Mouse (Mus musculus) midbrain, embryonic 12.5 days (tissue): ENCODE measurements around the gene Nipsnap3a. TPM values are rescaled to one million over a fixed set of nuclear protein-coding genes. Genes with fewer than 3 reads are reported as not detected.

Experiments used
- ATAC-seq: fragments of 200-750 bp; cut with Nextera tagmentation; 2 replicates; pipeline ENCODE4 v1.8.0; 2017; ENCODE audit warnings: low read depth, moderate TSS enrichment, moderate library complexity; ENCODE audit not compliant: low FRiP score
- H3K27ac ChIP-seq: fragments of 300-500 bp; sonication (generic); replicated peaks from 2 replicates; pipeline ENCODE4 v1.5.1; 2016; ENCODE audit warnings: mild to moderate bottlenecking
- H3K27me3 ChIP-seq: fragments of 300-500 bp; sonication (generic); 2 replicates; pipeline ENCODE4 v1.6.1; 2016; ENCODE audit warnings: mild to moderate bottlenecking
- H3K36me3 ChIP-seq: fragments of 300-500 bp; sonication (generic); 2 replicates; pipeline ENCODE4 v1.6.1; 2016
- H3K4me1 ChIP-seq: fragments of 300-500 bp; sonication (generic); 2 replicates; pipeline ENCODE4 v1.6.1; 2016
- H3K4me2 ChIP-seq: fragments of 300-500 bp; sonication (generic); replicated peaks from 2 replicates; pipeline ENCODE4 v1.6.1; 2016; ENCODE audit warnings: mild to moderate bottlenecking, moderate library complexity
- H3K4me3 ChIP-seq: fragments of 300-500 bp; sonication (generic); 2 replicates; pipeline ENCODE4 v1.5.1; 2016; ENCODE audit warnings: mild to moderate bottlenecking
- H3K9ac ChIP-seq: fragments of 300-500 bp; sonication (generic); replicated peaks from 2 replicates; pipeline ENCODE4 v1.6.1; 2016; ENCODE audit warnings: mild to moderate bottlenecking, moderate library complexity
- H3K9me3 ChIP-seq: fragments of 300-500 bp; sonication (generic); 2 replicates; pipeline ENCODE4 v1.6.1; 2016; ENCODE audit warnings: mild to moderate bottlenecking
- WGBS: fragments of 180-500 bp; shearing (Covaris S2); methylation state at CpG from one replicate; pipeline ENCODE4 v1.1.7; 2016; 5-methylcytosine and 5-hydroxymethylcytosine counted together
- polyA plus RNA-seq: library from polyadenylated mRNA; unstranded; fragments of >200 nt; fragmentation: Nextera tagmentation; extraction: Ambion mirVana; gene quantifications from 2 replicates; pipeline ENCODE4 v1.2.1, GENCODE M21; 2016

The Nipsnap3a gene
- polyA plus RNA-seq = not detected in 2 replicates

DNA sequence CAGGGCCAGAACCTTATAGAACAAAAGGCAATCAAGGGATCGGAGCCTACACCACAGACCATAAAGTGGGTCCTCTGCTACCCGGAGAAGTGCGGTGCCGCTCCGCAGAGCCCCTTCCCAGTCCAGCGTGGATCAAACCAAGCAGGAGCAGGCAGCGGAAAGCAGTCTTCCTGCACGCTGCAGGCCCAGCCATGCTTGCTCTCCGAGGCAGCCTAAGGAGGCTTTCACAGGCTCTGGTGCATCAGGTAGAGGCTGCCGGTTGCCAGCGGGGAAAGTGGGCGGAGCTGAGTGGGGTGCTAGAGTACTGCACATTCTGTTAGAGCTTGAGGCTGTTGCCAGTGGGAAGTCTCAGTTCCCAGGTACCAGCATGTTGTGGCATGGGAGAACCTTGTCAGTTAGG is at the start of gene Nipsnap3a:
Gene Nipsnap3a, plus strand, starts transcription at position 25 of the 400 bp plus-strand sequence.
- peak within 1 kb of the TSS; percentile 44 for H3K4me2 ChIP-seq
- H3K4me3 ChIP-seq = peak within 1 kb of the TSS; percentile 28; the same call in 1 of the 2 replicates
- H3K9ac ChIP-seq = no peak within 1 kb of the TSS
- no peaks in the 10 kb centered on the region for H3K4me1 ChIP-seq
- ATAC-seq = peak; percentile 68
- 33% methylated on average over 12 of the region's 12 CpGs for WGBS
- H3K27ac ChIP-seq = no peak within 1 kb of the TSS
- no peaks in the 10 kb centered on the region for H3K9me3 ChIP-seq
- H3K27me3 ChIP-seq = no peaks in the 10 kb centered on the region
- no peaks in the 10 kb centered on the region for H3K36me3 ChIP-seq

DNA sequence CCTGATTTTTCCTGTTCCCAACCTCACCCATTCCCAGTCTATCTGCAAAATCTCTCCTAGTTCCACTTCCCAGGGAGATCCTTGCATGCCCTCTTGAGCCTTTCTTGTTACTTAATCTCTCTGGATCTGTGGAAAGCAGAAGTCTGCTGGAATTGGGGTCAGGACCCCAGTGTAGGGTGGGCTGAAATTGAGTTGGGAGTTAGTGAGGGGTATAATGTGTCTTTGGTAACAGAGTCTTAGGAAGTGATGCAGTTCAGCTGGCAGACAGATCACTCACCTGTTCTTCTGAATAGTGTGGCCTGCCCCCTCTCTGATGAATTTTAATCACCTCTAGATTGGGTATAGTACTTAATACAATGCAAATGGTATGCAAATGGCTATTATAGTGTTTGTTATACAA is 42.4 kb upstream of the Nipsnap3a start:
- Histone ChIP-seq H3K4me3 (no peak overlapping the region), H3K9ac (no peak overlapping the region), H3K4me2 (no peak overlapping the region), H3K36me3 (no peaks in the 10 kb centered on the region), H3K4me1 (no peaks in the 10 kb centered on the region), H3K27ac (no peak overlapping the region), H3K9me3 (no peaks in the 10 kb centered on the region), H3K27me3 (no peaks in the 10 kb centered on the region)
- ATAC-seq = no peak

DNA sequence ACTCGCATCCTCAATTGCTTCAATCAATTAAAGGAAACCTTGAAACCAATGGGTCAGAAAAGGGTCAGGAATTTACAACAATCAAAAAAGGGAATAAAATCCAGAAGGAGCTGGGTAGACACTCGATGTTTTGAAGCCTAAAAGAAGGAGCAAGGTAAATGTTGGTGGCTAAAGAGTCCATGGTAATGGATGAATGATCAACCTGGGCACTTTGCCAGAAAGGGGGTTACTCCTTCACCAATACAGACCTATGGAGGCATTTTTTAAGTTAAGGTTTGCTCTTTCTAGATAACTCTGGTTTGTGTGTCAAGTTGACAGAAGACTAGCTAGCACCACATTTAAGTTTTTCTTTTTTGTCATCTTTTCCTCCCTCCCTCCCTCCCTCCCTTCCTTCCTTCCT is 40.1 kb upstream of the Nipsnap3a start:
- Histone ChIP-seq H3K4me2 (no peak overlapping the region), H3K4me3 (no peak overlapping the region), H3K36me3 (no peaks in the 10 kb centered on the region), H3K27me3 (no peaks in the 10 kb centered on the region), H3K4me1 (no peaks in the 10 kb centered on the region), H3K9ac (no peak overlapping the region), H3K9me3 (no peaks in the 10 kb centered on the region), H3K27ac (no peak overlapping the region)
- ATAC-seq = no peak
- 76% methylated on average over 2 of the region's 2 CpGs for WGBS

DNA sequence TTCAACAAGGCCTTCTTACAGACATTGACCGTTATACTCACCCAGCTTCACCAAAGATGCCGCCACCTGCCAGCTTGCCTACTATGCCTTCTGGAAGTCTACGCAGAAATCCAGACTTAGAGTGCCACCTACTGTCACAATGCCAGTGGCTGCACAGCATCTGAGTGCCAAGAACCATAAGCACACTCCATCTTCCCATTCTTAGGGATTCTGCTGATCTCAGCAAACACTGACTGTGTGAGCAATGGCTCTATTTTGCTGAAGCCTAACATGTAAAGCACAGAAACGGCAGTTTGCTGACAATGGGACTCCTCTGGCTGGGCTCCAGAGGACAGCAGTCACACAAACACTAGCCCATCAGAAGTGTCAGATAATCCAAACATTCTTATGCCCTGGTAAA is 30.4 kb upstream of the Nipsnap3a start:
- Histone ChIP-seq H3K4me2 (no peak overlapping the region), H3K4me3 (no peak overlapping the region), H3K27me3 (no peaks in the 10 kb centered on the region), H3K9me3 (no peaks in the 10 kb centered on the region), H3K9ac (no peak overlapping the region), H3K4me1 (no peaks in the 10 kb centered on the region), H3K36me3 (no peaks in the 10 kb centered on the region), H3K27ac (no peak overlapping the region)
- WGBS = 37% methylated on average over 4 of the region's 4 CpGs
- ATAC-seq = 0 out of 2 replicates have a peak, but pooled peaks have one; percentile 41

- H3K27ac ChIP-seq = no peak within 1 kb of the TSS
- no peaks in the 10 kb centered on the region for H3K27me3 ChIP-seq
- H3K4me3 ChIP-seq = no peak within 1 kb of the TSS
- no peak within 1 kb of the TSS for H3K9ac ChIP-seq
- no peaks in the 10 kb centered on the region for H3K4me1 ChIP-seq
- ATAC-seq = no peak
- H3K4me2 ChIP-seq = no peak within 1 kb of the TSS
- no peaks in the 10 kb centered on the region for H3K9me3 ChIP-seq
- H3K36me3 ChIP-seq = no peaks in the 10 kb centered on the region
Measured at GRCm38 (mm10) chr4:52964247-52964646, 24.8 kb upstream of the Nipsnap3a start, which contains the start of gene Olfr270. Gene Olfr270 (plus strand): TSS chr4:52964547.

- ATAC-seq = peak; percentile 45; the same call in 1 of the 2 replicates
- H3K36me3 ChIP-seq = no peaks in the 10 kb centered on the region
- WGBS = 70% methylated on average over 2 of the region's 2 CpGs
- no peaks in the 10 kb centered on the region for H3K27me3 ChIP-seq
- H3K9me3 ChIP-seq = no peaks in the 10 kb centered on the region
- H3K4me3 ChIP-seq = no peak overlapping the region
- H3K4me2 ChIP-seq = no peak overlapping the region
- H3K9ac ChIP-seq = no peak overlapping the region
- H3K27ac ChIP-seq = no peak overlapping the region
- H3K4me1 ChIP-seq = no peaks in the 10 kb centered on the region
Measured at GRCm38 (mm10) chr4:52985216-52985615, 3.9 kb upstream of the Nipsnap3a start.

GRCm38 (mm10) chr4:52986266-52986665 is 2.8 kb upstream of the Nipsnap3a start:
- H3K9ac ChIP-seq = no peak overlapping the region
- H3K27ac ChIP-seq = no peak overlapping the region
- H3K9me3 ChIP-seq = no peaks in the 10 kb centered on the region
- H3K4me1 ChIP-seq = no peaks in the 10 kb centered on the region
- no peak overlapping the region for H3K4me3 ChIP-seq
- no peak for ATAC-seq
- 88% methylated on average over 2 of the region's 2 CpGs for WGBS
- H3K27me3 ChIP-seq = no peaks in the 10 kb centered on the region
- no peaks in the 10 kb centered on the region for H3K36me3 ChIP-seq
- no peak overlapping the region for H3K4me2 ChIP-seq

- no peaks in the 10 kb centered on the region for H3K27me3 ChIP-seq
- H3K4me2 ChIP-seq = no peak overlapping the region
- H3K27ac ChIP-seq = no peak overlapping the region
- 95% methylated on average over 6 of the region's 6 CpGs for WGBS
- no peaks in the 10 kb centered on the region for H3K9me3 ChIP-seq
- H3K4me3 ChIP-seq = no peak overlapping the region
- no peaks in the 10 kb centered on the region for H3K36me3 ChIP-seq
- no peak overlapping the region for H3K9ac ChIP-seq
- H3K4me1 ChIP-seq = no peaks in the 10 kb centered on the region
- ATAC-seq = no peak
Measured at GRCm38 (mm10) chr4:52999449-52999848, 10.4 kb downstream of the Nipsnap3a start.

DNA sequence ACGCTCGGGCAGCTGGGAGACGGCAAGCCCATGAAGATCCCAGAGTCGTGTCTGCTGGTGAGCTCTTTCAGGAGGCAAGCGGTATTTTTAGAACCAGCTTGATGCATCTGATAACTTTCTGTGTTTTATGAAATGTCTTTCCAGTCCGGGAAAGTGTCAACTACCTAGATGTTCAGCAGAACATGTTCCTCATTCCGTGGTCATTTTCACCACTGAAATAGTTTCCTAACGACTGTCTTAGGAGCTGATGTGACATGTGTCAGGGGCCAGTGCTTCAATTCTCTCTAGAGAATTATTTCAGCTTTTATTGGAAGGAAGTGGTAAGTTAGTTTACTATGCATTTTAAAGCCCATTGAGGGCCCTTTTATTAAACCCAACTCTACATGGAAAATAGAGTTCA is 11.1 kb downstream of the Nipsnap3a start:
- no peak for ATAC-seq
- WGBS = 89% methylated on average over 8 of the region's 8 CpGs
- Histone ChIP-seq H3K36me3 (no peaks in the 10 kb centered on the region), H3K27me3 (no peaks in the 10 kb centered on the region), H3K4me3 (no peak overlapping the region), H3K4me1 (no peaks in the 10 kb centered on the region), H3K27ac (no peak overlapping the region), H3K4me2 (no peak overlapping the region), H3K9ac (no peak overlapping the region), H3K9me3 (no peaks in the 10 kb centered on the region)

DNA sequence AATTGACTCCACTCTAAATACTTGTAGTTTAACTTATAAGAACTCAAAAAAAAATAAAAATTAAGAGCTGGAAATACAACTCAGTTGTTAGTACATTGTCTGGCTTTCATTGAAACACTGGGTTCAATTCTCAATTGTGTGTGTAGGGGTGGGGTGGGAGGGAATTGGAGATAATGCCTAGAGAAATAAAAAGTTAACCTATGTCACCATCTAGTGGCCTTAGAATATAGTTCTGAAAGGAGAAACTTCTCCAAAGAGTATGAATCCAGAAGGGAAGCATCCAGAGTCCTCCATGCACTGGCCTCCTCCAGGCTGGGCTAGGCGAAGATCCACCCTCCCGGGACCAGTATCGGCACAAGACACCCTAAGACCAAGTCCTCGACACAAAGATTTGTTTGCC is 20.1 kb downstream of the Nipsnap3a start:
- Histone ChIP-seq H3K9ac (no peak overlapping the region), H3K27me3 (peaks cover 3% of the 10 kb centered on the region; the same call in 1 of the 2 replicates), H3K27ac (no peak overlapping the region), H3K9me3 (no peaks in the 10 kb centered on the region), H3K4me2 (no peak overlapping the region), H3K4me3 (no peak overlapping the region), H3K36me3 (0 out of 2 replicates have a peak, but pooled peaks cover 1% of the 10 kb centered on the region), H3K4me1 (no peaks in the 10 kb centered on the region)
- ATAC-seq = no peak
- WGBS = 67% methylated on average over 4 of the region's 4 CpGs

DNA sequence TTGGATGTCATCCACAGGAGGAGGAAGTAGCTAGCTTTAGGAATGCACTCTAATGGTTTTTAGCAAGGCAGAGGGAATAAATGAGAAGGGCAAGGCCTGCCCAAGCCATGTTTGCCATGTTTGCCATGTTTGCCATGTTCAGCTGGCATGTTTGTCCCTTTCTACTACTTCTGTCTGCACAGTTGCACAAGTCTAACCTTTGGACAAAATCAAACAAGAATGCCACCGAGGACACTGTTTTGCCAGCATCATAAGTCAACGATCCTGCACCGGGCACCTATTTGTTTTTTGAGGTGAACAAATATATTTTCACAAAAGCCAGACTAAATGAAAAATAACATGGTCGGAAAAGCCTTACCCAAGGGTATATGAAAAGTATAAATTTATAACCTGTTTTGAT is 20.8 kb downstream of the Nipsnap3a start:
- Histone ChIP-seq H3K27me3 (peaks cover 3% of the 10 kb centered on the region; the same call in 1 of the 2 replicates), H3K27ac (no peak overlapping the region), H3K36me3 (0 out of 2 replicates have a peak, but pooled peaks cover 6% of the 10 kb centered on the region), H3K4me1 (no peaks in the 10 kb centered on the region), H3K4me2 (no peak overlapping the region), H3K4me3 (no peak overlapping the region), H3K9me3 (no peaks in the 10 kb centered on the region), H3K9ac (no peak overlapping the region)
- ATAC-seq = no peak
- 94% methylated on average over 4 of the region's 4 CpGs for WGBS

DNA sequence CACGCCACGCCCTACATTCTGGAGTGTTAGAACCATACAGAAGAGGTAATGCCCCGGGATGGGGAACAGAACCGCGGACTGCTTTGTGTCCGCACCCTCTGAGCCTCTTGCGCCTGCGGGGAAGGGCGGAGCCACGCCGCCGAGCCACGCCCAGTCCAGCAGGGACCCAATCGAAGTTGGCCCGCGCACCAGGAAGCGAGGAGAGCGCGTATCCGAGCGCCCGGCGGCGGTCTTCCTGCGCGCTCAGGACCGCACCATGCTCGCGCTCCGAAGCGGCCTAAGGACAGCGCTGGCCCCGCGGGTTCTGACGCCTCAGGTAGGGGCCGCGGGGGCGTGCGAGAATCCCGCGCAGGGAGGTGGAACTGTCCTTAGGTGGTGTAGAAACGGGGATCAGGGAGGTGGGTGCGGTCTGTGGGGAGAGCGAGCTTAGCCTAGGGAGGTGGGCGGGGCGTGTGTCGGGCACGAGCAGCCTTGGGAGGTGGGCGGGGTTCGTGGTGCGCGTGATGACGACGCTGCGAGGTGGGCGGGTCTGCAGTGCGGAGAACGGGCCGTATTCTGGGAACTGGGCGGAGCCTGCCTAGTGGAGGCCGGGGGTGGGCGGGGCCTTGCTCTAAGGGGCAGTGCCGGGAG is 22.8 kb downstream of the Nipsnap3a start, which contains the start of gene Nipsnap3b:
Gene Nipsnap3b, plus strand, starts transcription at position 149 of the 630 bp plus-strand sequence.
- no peaks in the 10 kb centered on the region for H3K4me1 ChIP-seq
- H3K4me2 ChIP-seq = peak within 1 kb of the TSS; percentile 59
- ATAC-seq = peak; percentile 95
- H3K36me3 ChIP-seq = peaks cover 22% of the 10 kb centered on the region
- under 1% methylated on average over 63 of the region's 63 CpGs for WGBS
- H3K27me3 ChIP-seq = peaks cover 3% of the 10 kb centered on the region; the same call in 1 of the 2 replicates
- H3K9ac ChIP-seq = peak within 1 kb of the TSS; percentile 75
- H3K9me3 ChIP-seq = peaks cover 9% of the 10 kb centered on the region; the same call in 1 of the 2 replicates
- peak within 1 kb of the TSS; percentile 80 for H3K4me3 ChIP-seq
- peak within 1 kb of the TSS; percentile 84 for H3K27ac ChIP-seq
